Mouse (Mus musculus) embryonic facial prominence, embryonic 15.5 days (tissue): Measurements from ENCODE around the gene Rrn3. TPM values are rescaled to one million over a fixed set of nuclear protein-coding genes. Genes with fewer than 3 reads are reported as not detected.

Source experiments
- ATAC-seq: fragments of 200-750 bp; cut with Nextera tagmentation; 2 replicates; pipeline ENCODE4 v1.8.0; 2017; ENCODE audit warnings: low read depth, moderate TSS enrichment; ENCODE audit not compliant: insufficient number of reproducible peaks, low FRiP score, low TSS enrichment
- H3K27ac ChIP-seq: fragments of 300-500 bp; sonication (generic); replicated peaks from 2 replicates; pipeline ENCODE4 v1.5.1; 2015; ENCODE audit warnings: mild to moderate bottlenecking, inconsistent platforms
- H3K27me3 ChIP-seq: fragments of 300-500 bp; sonication (generic); 2 replicates; pipeline ENCODE4 v1.6.1; 2015; ENCODE audit warnings: inconsistent platforms
- H3K36me3 ChIP-seq: fragments of 300-500 bp; sonication (generic); 2 replicates; pipeline ENCODE4 v1.6.1; 2015; ENCODE audit warnings: mild to moderate bottlenecking, inconsistent platforms
- H3K4me1 ChIP-seq: fragments of 300-500 bp; sonication (generic); 2 replicates; pipeline ENCODE4 v1.6.1; 2015; ENCODE audit warnings: inconsistent platforms
- H3K4me2 ChIP-seq: fragments of 300-500 bp; sonication (generic); replicated peaks from 2 replicates; pipeline ENCODE4 v1.6.1; 2015; ENCODE audit warnings: mild to moderate bottlenecking, inconsistent platforms
- H3K4me3 ChIP-seq: fragments of 300-500 bp; sonication (generic); replicated peaks from 2 replicates; pipeline ENCODE4 v1.5.1; 2015; ENCODE audit warnings: mild to moderate bottlenecking, inconsistent platforms
- H3K9ac ChIP-seq: fragments of 300-500 bp; sonication (generic); 2 replicates; pipeline ENCODE4 v1.6.1; 2015; ENCODE audit warnings: inconsistent platforms
- H3K9me3 ChIP-seq: fragments of 300-500 bp; sonication (generic); replicated peaks from 2 replicates; pipeline ENCODE4 v1.6.1; 2016; ENCODE audit warnings: inconsistent platforms
- WGBS: fragments of 180-500 bp; shearing (Covaris S2); methylation state at CpG from one replicate; pipeline ENCODE4 v1.1.7; 2015; 5-methylcytosine and 5-hydroxymethylcytosine counted together
- polyA plus RNA-seq: library from polyadenylated mRNA; unstranded; fragments of >200 nt; fragmentation: Nextera tagmentation; extraction: Ambion mirVana; gene quantifications from 2 replicates; pipeline ENCODE4 v1.2.1, GENCODE M21; 2015

Gene Rrn3
- polyA plus RNA-seq, 1 experiment from 2014 or later = 59.6 TPM

- no peak for ATAC-seq
- Histone ChIP-seq H3K4me2 (no peak overlapping the region), H3K4me3 (0 out of 2 replicates have a peak overlapping the region, but pooled peaks have one; percentile 88), H3K27me3 (no peaks in the 10 kb centered on the region), H3K27ac (no peak overlapping the region), H3K4me1 (peaks cover 25% of the 10 kb centered on the region), H3K36me3 (peaks cover 10% of the 10 kb centered on the region; the same call in 1 of the 2 replicates), H3K9ac (no peak overlapping the region), H3K9me3 (no peaks in the 10 kb centered on the region)
- 95% methylated on average over 5 of the region's 5 CpGs for WGBS
Observed at GRCm38 (mm10) chr16:13820771-13821170, 40.3 kb downstream of the Rrn3 start.

- WGBS = 56% methylated on average over 7 of the region's 7 CpGs
- H3K4me2 ChIP-seq = no peak overlapping the region
- H3K27ac ChIP-seq = no peak overlapping the region
- H3K9me3 ChIP-seq = no peaks in the 10 kb centered on the region
- H3K9ac ChIP-seq = no peak overlapping the region
- no peaks in the 10 kb centered on the region for H3K27me3 ChIP-seq
- peaks cover 47% of the 10 kb centered on the region for H3K36me3 ChIP-seq
- H3K4me3 ChIP-seq = no peak overlapping the region
- ATAC-seq = no peak
- H3K4me1 ChIP-seq = peaks cover 10% of the 10 kb centered on the region
Observed at GRCm38 (mm10) chr16:13825781-13826490, 45.4 kb downstream of the Rrn3 start.

GRCm38 (mm10) chr16:13826511-13826910 lies 46.0 kb downstream of the Rrn3 start:
- Histone ChIP-seq H3K9ac (no peak overlapping the region), H3K9me3 (no peaks in the 10 kb centered on the region), H3K4me2 (no peak overlapping the region), H3K36me3 (peaks cover 52% of the 10 kb centered on the region), H3K27me3 (no peaks in the 10 kb centered on the region), H3K4me1 (peaks cover 8% of the 10 kb centered on the region; the same call in 1 of the 2 replicates), H3K27ac (no peak overlapping the region), H3K4me3 (no peak overlapping the region)
- WGBS = 77% methylated on average over 4 of the region's 4 CpGs
- no peak for ATAC-seq

GRCm38 (mm10) chr16:13830444-13830843 lies 49.9 kb downstream of the Rrn3 start:
- 90% methylated on average over 10 of the region's 10 CpGs for WGBS

GRCm38 (mm10) chr16:13831606-13832005 lies 51.1 kb downstream of the Rrn3 start:
- Histone ChIP-seq H3K27ac (no peak overlapping the region), H3K9ac (no peak overlapping the region), H3K27me3 (no peaks in the 10 kb centered on the region), H3K4me3 (no peak overlapping the region), H3K36me3 (peaks cover 93% of the 10 kb centered on the region), H3K9me3 (no peaks in the 10 kb centered on the region), H3K4me1 (no peaks in the 10 kb centered on the region), H3K4me2 (no peak overlapping the region)
- 83% methylated on average over 5 of the region's 5 CpGs for WGBS
- no peak for ATAC-seq

More at GRCm38 (mm10) chr16:13830444-13830843, 49.9 kb downstream of the Rrn3 start:
- no peak overlapping the region for H3K27ac ChIP-seq
- no peaks in the 10 kb centered on the region for H3K4me1 ChIP-seq
- no peaks in the 10 kb centered on the region for H3K9me3 ChIP-seq
- no peaks in the 10 kb centered on the region for H3K27me3 ChIP-seq
- no peak for ATAC-seq
- no peak overlapping the region for H3K9ac ChIP-seq
- no peak overlapping the region for H3K4me2 ChIP-seq
- H3K4me3 ChIP-seq = no peak overlapping the region
- peaks cover 82% of the 10 kb centered on the region for H3K36me3 ChIP-seq

DNA sequence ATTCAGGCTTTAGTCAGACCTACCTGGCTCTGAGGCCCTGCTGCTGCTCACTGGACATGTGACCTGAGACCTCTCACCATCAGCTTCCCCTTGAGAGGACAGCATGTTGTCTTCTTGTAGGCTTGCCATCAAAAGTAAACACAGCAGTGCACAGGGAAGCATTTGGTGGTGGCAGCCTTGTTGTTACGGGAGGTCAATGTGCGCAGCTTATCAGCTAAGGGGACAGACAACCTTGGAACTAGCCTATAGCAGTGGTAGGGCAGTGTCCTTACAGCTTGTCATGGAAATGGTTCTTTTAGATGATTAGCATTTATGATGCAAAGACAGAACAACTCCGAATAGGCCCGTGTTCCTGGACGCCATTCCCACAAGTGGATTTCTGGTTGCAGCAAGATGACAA lies 53.9 kb downstream of the Rrn3 start:
- H3K27me3 ChIP-seq = no peaks in the 10 kb centered on the region
- no peak for ATAC-seq
- H3K4me2 ChIP-seq = no peak overlapping the region
- 94% methylated on average over 5 of the region's 5 CpGs for WGBS
- no peak overlapping the region for H3K9ac ChIP-seq
- no peak overlapping the region for H3K4me3 ChIP-seq
- H3K4me1 ChIP-seq = no peaks in the 10 kb centered on the region
- H3K9me3 ChIP-seq = no peaks in the 10 kb centered on the region
- H3K27ac ChIP-seq = no peak overlapping the region
- peaks cover 97% of the 10 kb centered on the region for H3K36me3 ChIP-seq

DNA sequence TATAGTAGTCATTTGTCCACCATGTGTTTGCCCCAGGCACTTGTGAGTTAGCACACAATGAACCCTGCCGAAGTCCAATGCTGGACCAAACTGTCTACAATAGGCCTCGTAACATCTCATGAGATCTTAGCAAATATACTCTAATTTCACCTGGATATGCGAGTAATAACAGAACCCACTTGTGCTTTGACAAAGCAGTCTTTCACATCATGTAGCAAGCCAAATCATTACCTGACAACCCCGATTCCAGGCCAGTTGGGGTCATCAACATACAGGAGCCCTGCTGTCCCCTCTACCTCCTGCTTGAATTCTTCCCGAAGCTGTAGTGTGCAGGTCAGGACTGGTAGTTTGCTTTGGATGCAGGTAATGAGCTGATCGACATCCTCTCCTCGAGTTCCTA lies 59.5 kb downstream of the Rrn3 start:
- H3K36me3 ChIP-seq = peaks cover 88% of the 10 kb centered on the region

GRCm38 (mm10) chr16:13840956-13841355 lies 60.4 kb downstream of the Rrn3 start:
- no peaks in the 10 kb centered on the region for H3K9me3 ChIP-seq
- ATAC-seq = no peak
- H3K4me1 ChIP-seq = no peaks in the 10 kb centered on the region
- WGBS = 91% methylated on average over 3 of the region's 3 CpGs
- H3K9ac ChIP-seq = no peak overlapping the region
- H3K36me3 ChIP-seq = peaks cover 87% of the 10 kb centered on the region
- no peak overlapping the region for H3K4me2 ChIP-seq
- H3K4me3 ChIP-seq = no peak overlapping the region
- no peak overlapping the region for H3K27ac ChIP-seq
- no peaks in the 10 kb centered on the region for H3K27me3 ChIP-seq

More for the DNA sequence above, 59.5 kb downstream of the Rrn3 start:
- H3K4me1 ChIP-seq = no peaks in the 10 kb centered on the region
- WGBS = 88% methylated on average over 7 of the region's 7 CpGs
- H3K4me2 ChIP-seq = no peak overlapping the region
- no peak overlapping the region for H3K4me3 ChIP-seq
- no peak overlapping the region for H3K27ac ChIP-seq
- H3K9me3 ChIP-seq = no peaks in the 10 kb centered on the region
- H3K27me3 ChIP-seq = no peaks in the 10 kb centered on the region
- H3K9ac ChIP-seq = no peak overlapping the region
- ATAC-seq = no peak

DNA sequence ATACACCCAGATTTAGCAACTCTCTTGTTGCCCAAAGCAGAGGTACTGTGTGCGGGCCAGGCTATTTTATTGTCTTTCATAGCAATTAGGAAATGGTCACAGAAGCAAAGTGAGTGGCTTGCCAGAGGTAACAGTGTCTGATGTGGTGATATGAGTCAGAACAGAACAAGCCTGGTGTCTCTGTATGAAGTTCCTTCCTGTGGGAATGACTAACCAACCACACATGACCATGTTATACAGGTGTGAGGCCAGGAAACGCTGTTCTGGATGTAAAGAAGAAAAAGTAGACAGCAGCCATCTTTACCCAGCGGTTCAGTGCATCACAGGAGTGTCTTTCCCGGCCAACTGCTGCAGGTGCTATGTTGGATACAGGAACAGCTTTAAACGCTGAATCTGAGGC lies 64.5 kb downstream of the Rrn3 start:
- Histone ChIP-seq H3K9me3 (no peaks in the 10 kb centered on the region), H3K27me3 (no peaks in the 10 kb centered on the region), H3K4me2 (no peak overlapping the region), H3K27ac (no peak overlapping the region), H3K9ac (no peak overlapping the region), H3K36me3 (peaks cover 72% of the 10 kb centered on the region), H3K4me1 (no peaks in the 10 kb centered on the region), H3K4me3 (no peak overlapping the region)
- WGBS = 95% methylated on average over 5 of the region's 5 CpGs
- ATAC-seq = no peak

DNA sequence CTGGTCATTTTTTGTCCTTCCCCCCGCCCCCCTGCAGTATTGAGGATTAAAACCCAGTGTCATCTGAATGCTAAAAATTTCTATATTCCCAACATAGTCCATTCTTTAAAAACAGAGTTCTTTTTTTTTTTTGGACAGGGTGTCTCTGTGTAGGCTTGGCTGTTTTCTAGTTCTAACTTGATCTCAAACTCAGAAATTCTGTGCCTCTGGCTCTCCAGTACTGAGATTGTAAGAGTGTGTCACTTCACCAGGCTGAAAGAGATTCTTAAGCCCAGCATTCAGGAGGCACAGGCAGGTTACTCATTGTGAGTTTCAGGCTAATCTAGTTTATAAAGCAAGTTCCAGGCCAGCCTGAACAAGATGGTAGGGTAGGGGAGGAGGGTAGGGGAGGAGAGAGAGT lies 66.2 kb downstream of the Rrn3 start:
- H3K27me3 ChIP-seq = no peaks in the 10 kb centered on the region
- no peak overlapping the region for H3K27ac ChIP-seq
- no peak for ATAC-seq
- H3K4me2 ChIP-seq = no peak overlapping the region
- no peaks in the 10 kb centered on the region for H3K4me1 ChIP-seq
- WGBS = 85% methylated on average over 1 of the region's 1 CpGs
- H3K36me3 ChIP-seq = peaks cover 65% of the 10 kb centered on the region
- no peaks in the 10 kb centered on the region for H3K9me3 ChIP-seq
- H3K9ac ChIP-seq = no peak overlapping the region
- H3K4me3 ChIP-seq = no peak overlapping the region

DNA sequence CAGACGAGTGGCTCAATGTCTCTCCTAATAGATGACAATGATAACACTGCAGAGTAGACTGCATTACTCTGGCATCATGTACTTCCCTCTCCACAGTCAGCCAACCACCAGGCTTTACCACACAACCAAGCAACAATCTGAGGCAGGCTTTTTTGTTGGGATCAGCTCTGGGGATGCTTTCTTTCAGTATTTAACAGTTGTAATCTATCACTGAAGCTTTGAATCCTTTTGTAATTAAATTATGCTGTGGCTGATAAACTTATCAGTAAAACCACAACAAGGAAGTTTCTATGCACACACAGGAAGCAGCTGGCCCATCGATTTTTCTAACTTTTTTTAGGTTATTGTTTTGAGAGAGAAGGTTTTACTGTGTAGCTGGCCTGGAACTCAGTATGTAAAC lies 67.8 kb downstream of the Rrn3 start:
- no peak overlapping the region for H3K9ac ChIP-seq
- peaks cover 62% of the 10 kb centered on the region for H3K36me3 ChIP-seq
- H3K27me3 ChIP-seq = no peaks in the 10 kb centered on the region
- no peak overlapping the region for H3K4me3 ChIP-seq
- H3K27ac ChIP-seq = no peak overlapping the region
- H3K4me2 ChIP-seq = no peak overlapping the region
- ATAC-seq = no peak
- WGBS = 72% methylated on average over 2 of the region's 2 CpGs
- no peaks in the 10 kb centered on the region for H3K4me1 ChIP-seq
- H3K9me3 ChIP-seq = no peaks in the 10 kb centered on the region

- Histone ChIP-seq H3K9me3 (no peaks in the 10 kb centered on the region), H3K9ac (no peak overlapping the region), H3K4me2 (no peak overlapping the region), H3K4me3 (no peak overlapping the region), H3K36me3 (peaks cover 52% of the 10 kb centered on the region), H3K27ac (no peak overlapping the region), H3K4me1 (no peaks in the 10 kb centered on the region), H3K27me3 (no peaks in the 10 kb centered on the region)
- 92% methylated on average over 4 of the region's 4 CpGs for WGBS
- no peak for ATAC-seq
Observed at GRCm38 (mm10) chr16:13851446-13851845, 70.9 kb downstream of the Rrn3 start.
